Mouse (Mus musculus) hindbrain, embryonic 12.5 days (tissue): ENCODE data around the gene Rmi1. TPM values are rescaled to one million over a fixed set of nuclear protein-coding genes. Genes with fewer than 3 reads are reported as not detected.
"Not testable (repeated sequence)": the region's sequence is repeated elsewhere in the genome, so short reads cannot be mapped to it uniquely, and the experiment has no call there.

Experiments
- ATAC-seq: fragments of 200-750 bp; cut with Nextera tagmentation; 2 replicates; pipeline ENCODE4 v1.8.0; 2017; ENCODE audit warnings: moderate TSS enrichment; ENCODE audit not compliant: low FRiP score
- H3K27ac ChIP-seq: fragments of 300-500 bp; sonication (generic); 2 replicates; pipeline ENCODE4 v1.5.1; 2016; ENCODE audit warnings: mild to moderate bottlenecking
- H3K27me3 ChIP-seq: fragments of 300-500 bp; sonication (generic); 2 replicates; pipeline ENCODE4 v1.6.1; 2016; ENCODE audit warnings: mild to moderate bottlenecking
- H3K36me3 ChIP-seq: fragments of 300-500 bp; sonication (generic); 2 replicates; pipeline ENCODE4 v1.6.1; 2016; ENCODE audit warnings: mild to moderate bottlenecking
- H3K4me1 ChIP-seq: fragments of 300-500 bp; sonication (generic); 2 replicates; pipeline ENCODE4 v1.6.1; 2016
- H3K4me2 ChIP-seq: fragments of 300-500 bp; sonication (generic); replicated peaks from 2 replicates; pipeline ENCODE4 v1.6.1; 2016; ENCODE audit warnings: mild to moderate bottlenecking
- H3K4me3 ChIP-seq: fragments of 300-500 bp; sonication (generic); 2 replicates; pipeline ENCODE4 v1.5.1; 2016; ENCODE audit warnings: mild to moderate bottlenecking
- H3K9ac ChIP-seq: fragments of 300-500 bp; sonication (generic); 2 replicates; pipeline ENCODE4 v1.6.1; 2016; ENCODE audit warnings: mild to moderate bottlenecking, moderate library complexity
- H3K9me3 ChIP-seq: fragments of 300-500 bp; sonication (generic); replicated peaks from 2 replicates; pipeline ENCODE4 v1.6.1; 2016; ENCODE audit warnings: mild to moderate bottlenecking
- WGBS: fragments of 180-500 bp; shearing (Covaris S2); methylation state at CpG from one replicate; pipeline ENCODE4 v1.1.7; 2016; 5-methylcytosine and 5-hydroxymethylcytosine counted together
- microRNA counts: library from miRNA; unstranded; fragments of <30 nt; microRNA quantifications from one replicate; lab custom pipeline; 2017
- microRNA-seq: library from miRNA; unstranded; fragments of <30 nt; microRNA quantifications from one replicate; pipeline ENCODE4, GENCODE M21; 2017
- polyA plus RNA-seq: library from polyadenylated mRNA; unstranded; fragments of >200 nt; fragmentation: Nextera tagmentation; extraction: Ambion mirVana; gene quantifications from 2 replicates; pipeline ENCODE4 v1.2.1, GENCODE M21; 2016

The Rmi1 gene
- polyA plus RNA-seq, 1 experiment from 2014 or later: 29.6 TPM

DNA sequence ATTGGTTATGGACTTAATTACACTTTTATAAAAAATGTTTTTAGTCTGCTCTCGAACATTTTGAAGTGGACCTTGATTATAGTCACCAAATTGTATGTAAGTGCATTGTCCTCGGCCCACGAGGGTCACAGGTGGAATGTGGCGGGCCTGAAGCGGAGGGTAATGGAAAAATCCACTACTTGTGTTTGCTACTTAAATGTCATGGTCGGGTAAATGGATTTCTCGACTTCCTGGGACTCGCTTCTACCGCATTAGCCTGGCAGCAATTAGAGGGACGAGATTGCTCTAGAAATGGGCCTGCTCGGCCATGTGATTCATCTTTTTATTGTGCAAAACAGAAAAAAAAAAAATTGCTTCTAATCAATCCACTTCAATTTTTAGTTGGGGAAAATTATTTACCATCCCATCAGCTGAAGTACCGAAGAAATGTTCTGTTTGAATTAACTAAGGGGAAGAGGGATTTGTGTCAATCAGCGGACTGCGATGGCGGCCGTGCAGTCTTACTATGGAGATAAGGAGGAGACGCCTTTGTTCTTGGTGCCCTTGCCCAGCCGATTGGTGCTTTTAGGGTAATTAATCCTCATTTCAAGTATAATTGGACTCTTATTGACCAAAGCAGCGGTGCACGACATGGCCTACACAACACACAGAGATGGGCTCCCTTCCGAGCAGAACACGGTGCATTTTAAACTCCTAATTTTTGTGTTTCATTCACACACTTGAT, 48.6 kb downstream of the Rmi1 start:
- no peak overlapping the region for H3K27ac ChIP-seq
- 54% methylated on average over 22 of the region's 22 CpGs for WGBS
- 0 out of 2 replicates have a peak, but pooled peaks have one; percentile 43 for ATAC-seq
- peaks cover 29% of the 10 kb centered on the region for H3K27me3 ChIP-seq
- peaks cover 6% of the 10 kb centered on the region for H3K4me1 ChIP-seq
- no peaks in the 10 kb centered on the region for H3K9me3 ChIP-seq
- H3K4me2 ChIP-seq: no peak overlapping the region
- H3K36me3 ChIP-seq: no peaks in the 10 kb centered on the region
- no peak overlapping the region for H3K9ac ChIP-seq
- no peak overlapping the region for H3K4me3 ChIP-seq

DNA sequence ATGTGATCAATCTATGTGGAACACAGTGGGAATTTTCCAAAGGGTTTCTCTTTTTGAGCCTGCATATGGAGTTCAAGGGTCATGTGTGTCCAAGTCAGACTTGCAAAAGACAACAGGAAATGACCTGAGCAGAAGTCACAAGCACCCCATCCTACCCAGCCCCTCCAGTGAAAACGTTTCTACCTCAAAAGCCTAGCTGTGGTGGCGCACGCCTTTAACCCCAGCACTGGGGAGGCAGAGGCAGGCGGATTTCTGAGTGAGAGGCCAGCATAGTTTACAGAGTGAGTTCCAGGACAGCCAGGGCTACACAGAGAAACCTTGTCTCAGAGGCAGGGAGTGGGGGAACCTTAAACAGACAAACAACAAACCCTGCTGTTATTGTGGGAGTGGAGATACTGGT, 50.2 kb downstream of the Rmi1 start:
- Histone ChIP-seq H3K4me2 (no peak overlapping the region), H3K4me1 (peaks cover 6% of the 10 kb centered on the region), H3K4me3 (no peak overlapping the region), H3K9me3 (no peaks in the 10 kb centered on the region), H3K27me3 (peaks cover 31% of the 10 kb centered on the region), H3K36me3 (no peaks in the 10 kb centered on the region), H3K27ac (no peak overlapping the region), H3K9ac (no peak overlapping the region)
- no peak for ATAC-seq
- WGBS: 62% methylated on average over 4 of the region's 4 CpGs

DNA sequence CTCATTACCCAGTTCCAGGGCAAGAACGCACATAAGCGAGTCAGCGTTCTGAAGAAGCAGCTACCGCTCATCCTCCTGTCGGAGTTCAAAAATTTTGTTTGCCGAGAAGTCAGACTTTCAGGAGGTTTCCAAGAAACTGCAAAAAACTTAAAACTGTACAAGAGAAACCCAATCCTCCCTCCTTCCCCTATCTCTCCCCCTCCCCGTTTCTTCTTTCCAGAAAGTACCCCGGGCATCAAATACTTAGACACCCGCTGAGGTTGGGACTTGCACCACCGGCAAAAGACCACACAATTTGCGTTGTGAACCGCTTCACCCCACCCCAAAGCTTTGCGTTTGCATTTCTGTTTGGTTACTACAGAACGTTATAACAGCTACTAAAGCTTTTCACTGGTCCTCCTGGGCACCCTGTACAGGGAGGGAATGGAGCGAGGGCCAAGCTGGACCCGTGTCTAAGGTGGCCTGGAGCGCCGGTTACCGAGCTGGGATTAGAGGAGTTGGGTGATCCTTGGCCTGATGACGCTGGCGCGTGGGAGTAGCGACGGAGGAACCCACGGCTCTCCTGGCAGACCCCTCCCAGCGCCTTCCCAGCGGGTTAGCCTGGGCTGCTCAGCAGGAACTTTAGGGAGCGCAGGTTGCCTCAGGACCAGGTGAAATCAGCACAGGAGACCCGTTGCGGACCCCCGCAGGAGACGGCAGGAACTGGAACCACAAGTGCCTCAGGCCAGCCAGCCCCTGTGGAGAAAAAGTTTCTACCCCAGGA, 50.8 kb downstream of the Rmi1 start:
- Histone ChIP-seq H3K9ac (no peak overlapping the region), H3K27ac (no peak overlapping the region), H3K27me3 (peaks cover 31% of the 10 kb centered on the region), H3K4me1 (peaks cover 6% of the 10 kb centered on the region), H3K9me3 (no peaks in the 10 kb centered on the region), H3K4me3 (peak overlapping the region; percentile 17), H3K36me3 (no peaks in the 10 kb centered on the region), H3K4me2 (peak overlapping the region; percentile 48)
- no peak for ATAC-seq
- WGBS: 15% methylated on average over 32 of the region's 32 CpGs

DNA sequence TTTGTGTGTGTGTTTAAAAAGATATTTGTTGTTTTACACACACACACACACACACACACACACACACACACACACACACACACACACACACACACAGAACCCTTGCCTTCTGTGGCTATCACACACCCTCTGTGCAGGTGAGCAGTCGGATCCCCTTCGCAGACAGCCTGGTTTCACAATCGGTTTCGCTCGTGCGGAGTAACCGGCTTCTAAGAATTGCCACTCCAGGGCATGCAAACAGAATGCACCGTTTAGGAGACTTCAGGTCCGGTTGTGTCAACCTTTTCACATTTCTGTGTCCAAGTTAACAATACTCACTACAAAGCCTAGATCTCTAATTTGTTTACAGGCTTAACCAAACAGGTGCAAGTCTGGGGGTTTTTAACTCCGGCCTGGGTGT, 51.5 kb downstream of the Rmi1 start:
- H3K9ac ChIP-seq: no peak overlapping the region
- H3K27ac ChIP-seq: no peak overlapping the region
- 35% methylated on average over 10 of the region's 10 CpGs for WGBS
- H3K27me3 ChIP-seq: peaks cover 31% of the 10 kb centered on the region
- H3K4me3 ChIP-seq: no peak overlapping the region
- no peaks in the 10 kb centered on the region for H3K36me3 ChIP-seq
- H3K4me1 ChIP-seq: peaks cover 6% of the 10 kb centered on the region
- peak overlapping the region; percentile 48; the same call in 1 of the 2 replicates for H3K4me2 ChIP-seq
- H3K9me3 ChIP-seq: no peaks in the 10 kb centered on the region
- ATAC-seq: no peak

DNA sequence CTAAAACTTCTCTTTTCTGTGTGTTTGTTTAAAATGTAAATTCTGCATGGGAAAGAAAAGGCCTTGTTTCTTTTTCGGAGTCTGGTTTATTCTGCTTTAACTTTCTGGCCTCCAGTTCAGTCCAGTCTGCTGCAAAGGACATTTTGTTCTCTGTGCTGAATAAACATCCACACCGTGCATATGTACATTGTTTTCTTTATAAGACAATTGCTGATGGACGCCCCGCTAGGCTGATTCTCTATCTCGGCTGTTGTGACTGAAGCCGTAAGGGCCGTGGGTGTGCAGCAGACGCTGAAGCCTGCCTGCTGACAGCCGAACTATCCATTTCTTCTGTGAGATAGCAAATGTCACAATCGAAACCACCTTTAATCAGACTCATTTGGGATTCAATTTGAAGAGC, 54.5 kb downstream of the Rmi1 start:
- H3K4me3 ChIP-seq: no peak overlapping the region
- peaks cover 31% of the 10 kb centered on the region for H3K27me3 ChIP-seq
- H3K9me3 ChIP-seq: no peaks in the 10 kb centered on the region
- no peaks in the 10 kb centered on the region for H3K36me3 ChIP-seq
- no peak overlapping the region for H3K9ac ChIP-seq
- peaks cover 6% of the 10 kb centered on the region for H3K4me1 ChIP-seq
- H3K4me2 ChIP-seq: no peak overlapping the region
- no peak for ATAC-seq
- H3K27ac ChIP-seq: no peak overlapping the region
- 41% methylated on average over 10 of the region's 10 CpGs for WGBS

DNA sequence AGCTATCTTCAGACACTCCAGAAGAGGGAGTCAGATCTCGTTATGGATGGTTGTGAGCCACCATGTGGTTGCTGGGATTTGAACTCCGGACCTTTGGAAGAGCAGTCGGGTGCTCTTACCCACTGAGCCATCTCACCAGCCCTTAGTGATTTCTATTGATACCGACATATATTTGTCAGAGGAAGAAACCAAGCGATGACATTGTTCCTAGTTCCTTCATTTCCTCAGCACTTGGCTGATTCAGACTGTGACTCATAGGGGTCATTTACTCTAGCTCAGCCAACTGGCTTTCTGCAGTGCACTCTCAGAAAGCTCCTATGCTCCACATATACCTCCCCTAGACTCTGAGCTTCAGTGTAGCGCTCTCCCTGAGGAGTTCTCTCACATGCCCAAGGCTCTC, 56.8 kb downstream of the Rmi1 start:
- H3K36me3 ChIP-seq, ATAC-seq, H3K4me1 ChIP-seq, H3K9ac ChIP-seq, H3K4me3 ChIP-seq, H3K27ac ChIP-seq, H3K4me2 ChIP-seq, H3K9me3 ChIP-seq: not testable (repeated sequence)
- H3K27me3 ChIP-seq: peaks cover 14% of the 10 kb centered on the region
- 92% methylated on average over 5 of the region's 6 CpGs for WGBS

MicroRNA genes within 50 kb of the gene (microRNA counts, 519-probe panel; counts per million panel counts)
- 4,652 counts per million, percentile 88 among the panel's probes with 10 or more counts for microRNA mmu-miR-7a (lab: Ali Mortazavi, UCI)

Small RNA genes within 50 kb of the gene (microRNA-seq; reads per million reads assigned to microRNA genes)
- gene Mir7-1: 351 reads per million, percentile 62 among the genes with 10 or more reads in this experiment

Other genes starting within 250 kb of the Rmi1 start
- 62.0 and 68.1 TPM in 2 replicates for gene Idnk, start 244.6 kb upstream of the Rmi1 start, polyA plus RNA-seq
- 161 and 169 TPM in 2 replicates for gene Ubqln1, start 186.6 kb upstream of the Rmi1 start, polyA plus RNA-seq
- gene Gkap1, start 126.5 kb upstream of the Rmi1 start, polyA plus RNA-seq: 42.7 and 44.0 TPM in 2 replicates
- 2.4 and 2.5 TPM in 2 replicates for gene Kif27, start 43.1 kb upstream of the Rmi1 start, polyA plus RNA-seq
- gene 2210016F16Rik, start 17.0 kb upstream of the Rmi1 start, polyA plus RNA-seq: 24.1 and 27.3 TPM in 2 replicates
- gene Hnrnpk, start 1.1 kb downstream of the Rmi1 start, polyA plus RNA-seq: 1,934 and 2,030 TPM in 2 replicates
- not detected in 2 replicates for gene Slc28a3, start 208.6 kb downstream of the Rmi1 start, polyA plus RNA-seq